Mouse (Mus musculus) urinary bladder, postnatal 4 days (tissue): ENCODE measurements at regions not wholly inside any gene's neighbourhood (a gene's known extent, or its start where the extent isn't known, plus 50 kb on each side); places are given as distances from the start of the nearest gene placed in this dataset.

Experiments
- DNase-seq, 2 experiments: peaks; one replicate each; pipeline ENCODE4 v3.0.0; 2021 to 2022; ENCODE audit warnings: low spot score in 2 of 2

DNA sequence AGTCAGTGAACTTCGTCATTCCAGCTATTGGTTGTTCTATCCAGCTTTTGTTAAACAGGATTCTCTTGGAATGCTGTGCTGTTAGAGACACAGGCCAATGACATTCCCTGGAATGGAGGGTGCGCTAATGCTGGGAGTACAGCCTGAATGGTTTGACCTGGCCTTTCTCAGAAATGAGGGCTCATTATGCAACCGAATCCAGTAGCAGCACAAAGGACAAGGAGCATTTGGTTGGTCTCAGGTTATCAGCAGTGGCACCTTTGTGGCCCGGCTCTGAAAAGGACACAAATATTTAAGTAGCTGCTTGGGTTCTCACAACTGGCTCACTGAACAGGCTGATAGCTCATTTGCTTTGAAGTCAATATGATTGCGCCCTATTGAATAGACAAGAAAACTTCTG is 1423.1 kb upstream of the A1bg start:
- DNase-seq = no peak

DNA sequence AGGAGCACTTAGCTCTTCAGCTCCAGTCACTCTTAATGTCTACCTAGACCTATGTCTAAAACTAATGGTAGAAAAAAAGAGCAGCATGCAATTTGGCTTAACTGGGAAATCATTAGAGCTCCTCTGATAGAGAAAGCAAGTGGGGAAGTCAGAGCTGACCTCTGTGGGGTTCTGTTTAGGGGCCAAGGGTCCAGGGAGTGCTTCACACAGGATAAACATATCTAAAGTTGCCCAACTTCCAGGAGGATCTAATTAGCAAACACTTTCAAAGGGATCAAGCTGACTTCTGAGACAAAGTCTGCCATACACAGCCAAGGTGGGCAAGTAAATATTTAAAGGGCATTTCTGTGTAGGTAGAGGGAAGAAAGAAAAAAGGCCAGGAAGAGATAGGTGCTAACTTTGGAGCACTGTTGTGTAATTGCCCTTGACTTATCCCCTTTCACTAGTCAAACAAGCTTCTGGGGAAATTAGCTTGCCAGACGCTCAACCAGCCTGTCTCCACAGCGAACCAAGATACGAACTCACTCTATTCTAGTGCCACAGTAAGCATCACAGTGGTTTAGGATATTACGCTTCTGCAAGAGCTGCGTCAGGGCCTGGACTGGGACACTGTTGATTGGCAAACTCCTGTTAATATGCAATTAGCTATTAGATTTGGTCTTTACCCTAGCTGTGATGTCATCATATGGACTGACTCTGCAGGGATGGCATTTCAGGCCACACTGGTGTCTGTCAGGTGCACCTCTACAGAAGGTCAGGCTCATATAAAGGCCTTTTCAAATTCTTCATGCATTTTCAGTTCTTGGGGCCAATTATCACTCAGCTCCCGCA is 1413.9 kb upstream of the A1bg start:
- DNase-seq = no peak

DNA sequence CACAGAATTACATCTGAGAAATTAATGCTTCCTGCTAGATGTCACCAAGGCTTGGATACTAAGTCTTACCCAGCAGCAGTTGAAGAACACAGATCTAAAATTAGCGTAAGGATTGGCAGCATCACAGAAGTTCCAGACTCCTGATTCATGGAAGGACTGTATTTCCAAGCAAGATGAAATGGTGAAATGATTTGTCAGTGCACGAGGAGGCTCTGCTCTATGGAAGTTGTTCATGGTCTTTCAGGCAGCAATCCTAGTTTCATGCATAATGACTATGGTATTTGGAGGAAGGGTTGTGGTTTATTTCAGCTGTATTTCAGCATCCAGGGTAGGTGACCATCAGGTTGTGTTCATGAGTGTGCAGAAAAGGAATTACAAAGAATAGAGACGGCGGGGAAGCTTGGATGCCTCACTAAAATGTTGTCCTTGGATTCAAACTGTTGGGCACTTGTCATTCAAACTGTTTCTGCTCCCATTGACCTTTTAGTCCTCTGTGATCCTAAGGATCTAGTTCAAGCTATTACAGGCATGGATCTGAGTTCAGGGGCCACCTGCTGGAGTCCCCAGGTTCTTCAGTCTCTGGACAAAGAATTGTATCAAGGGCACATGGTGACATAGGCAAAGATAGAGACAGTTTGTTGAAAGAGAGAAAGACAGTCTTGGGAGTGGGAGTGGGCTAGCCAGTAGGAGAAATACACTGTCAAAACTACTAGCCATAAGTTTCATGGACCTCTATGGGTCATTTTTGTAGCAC is 1411.6 kb upstream of the A1bg start:
- DNase-seq = no peak

DNA sequence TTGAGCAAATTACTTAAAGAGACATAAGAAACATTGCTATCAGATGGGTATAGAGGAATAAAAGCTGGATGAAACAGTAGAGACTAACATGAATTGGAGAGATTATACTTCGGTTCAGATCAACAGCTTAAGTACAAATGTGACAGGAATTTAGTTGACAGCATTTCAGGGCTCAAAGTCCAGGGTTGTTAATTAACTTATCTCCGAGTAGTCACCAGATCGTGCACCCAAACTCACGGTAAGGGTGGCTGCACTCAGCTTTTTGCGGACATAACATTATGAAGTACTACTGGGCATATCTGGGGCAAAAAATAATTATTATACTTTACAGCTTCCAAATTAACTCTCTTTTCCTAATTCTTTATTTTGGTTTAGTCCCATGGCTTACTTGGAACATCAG is 1409.3 kb upstream of the A1bg start:
- DNase-seq = no peak

DNA sequence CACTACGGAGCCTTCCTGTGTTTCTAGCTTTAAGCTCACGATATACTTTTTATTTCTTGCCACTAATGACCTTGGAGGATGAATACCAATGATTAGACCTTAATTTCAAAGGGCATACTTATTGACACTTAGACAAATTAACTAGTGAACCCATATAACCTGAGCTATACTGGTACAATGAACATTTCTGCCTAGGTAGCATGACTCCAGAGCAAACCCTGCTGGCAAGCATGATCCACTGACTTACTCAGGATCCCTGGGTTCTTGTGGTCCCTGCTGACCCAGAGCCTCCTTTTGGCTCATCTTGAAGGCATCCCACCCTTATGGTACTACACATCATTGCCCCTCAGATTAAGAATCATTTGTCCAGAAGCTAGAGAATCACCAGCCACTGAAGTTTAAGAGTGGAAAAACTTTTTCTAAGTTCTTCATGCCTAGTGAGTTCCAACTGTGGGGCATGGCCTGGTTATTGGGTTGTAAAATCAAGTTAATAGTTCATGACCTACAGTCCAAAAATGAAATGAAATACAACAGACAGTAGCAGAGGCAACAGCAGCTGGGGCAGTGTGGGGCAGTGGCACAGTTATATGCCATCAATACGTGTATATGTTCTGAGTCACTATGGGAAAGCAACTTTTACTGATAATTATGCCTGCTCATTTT is 1408.5 kb upstream of the A1bg start:
- DNase-seq = no peak

DNA sequence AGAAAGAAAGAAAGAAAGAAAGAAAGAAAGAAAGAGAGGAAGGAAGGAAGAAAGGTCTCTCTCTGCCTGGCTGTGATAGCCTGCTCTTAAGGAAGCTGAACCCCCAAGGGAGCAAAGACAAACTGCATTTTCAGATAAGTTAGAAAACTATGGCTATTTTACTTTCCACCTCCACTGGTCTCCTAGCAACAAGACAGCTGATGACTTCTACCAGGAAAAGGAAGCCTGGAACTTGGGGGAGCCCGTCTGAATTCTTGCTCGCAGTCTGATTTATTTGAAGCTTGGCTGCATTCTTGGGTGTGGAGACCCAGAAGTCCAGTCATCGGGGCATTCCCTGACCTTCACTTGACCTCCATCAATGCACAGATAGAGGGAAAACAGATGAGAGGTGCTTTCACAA is 1406.1 kb upstream of the A1bg start:
- DNase-seq = no peak

DNA sequence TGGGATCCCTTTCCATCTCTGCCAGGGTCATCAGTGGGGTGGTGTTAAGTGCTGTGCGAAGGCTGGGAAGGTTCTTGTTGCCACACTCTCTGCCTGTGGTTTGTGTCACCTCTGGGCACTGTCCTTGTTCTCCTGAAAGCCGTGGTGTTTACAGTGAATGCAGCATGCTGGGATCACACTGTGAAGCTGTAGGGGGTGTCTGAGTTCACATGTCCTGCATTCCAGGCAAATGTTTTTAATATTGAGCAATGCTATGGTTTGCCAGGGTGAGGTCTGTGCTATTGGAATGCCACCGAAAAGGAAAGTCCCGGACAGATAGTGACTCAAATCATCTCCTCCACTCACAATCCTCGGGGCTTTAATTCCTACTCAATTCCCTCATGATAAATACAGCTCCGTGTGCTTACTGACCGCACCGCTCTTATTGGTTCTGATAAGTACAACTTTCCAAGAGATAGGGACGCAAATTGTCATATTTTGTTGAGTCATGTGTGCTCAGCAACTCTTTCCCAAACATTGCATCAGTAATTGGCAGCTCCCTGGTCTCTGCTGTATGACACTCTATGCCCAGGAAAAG is 1405.6 kb upstream of the A1bg start:
- peak in 1 of 2 experiments; percentile 22 for DNase-seq

DNA sequence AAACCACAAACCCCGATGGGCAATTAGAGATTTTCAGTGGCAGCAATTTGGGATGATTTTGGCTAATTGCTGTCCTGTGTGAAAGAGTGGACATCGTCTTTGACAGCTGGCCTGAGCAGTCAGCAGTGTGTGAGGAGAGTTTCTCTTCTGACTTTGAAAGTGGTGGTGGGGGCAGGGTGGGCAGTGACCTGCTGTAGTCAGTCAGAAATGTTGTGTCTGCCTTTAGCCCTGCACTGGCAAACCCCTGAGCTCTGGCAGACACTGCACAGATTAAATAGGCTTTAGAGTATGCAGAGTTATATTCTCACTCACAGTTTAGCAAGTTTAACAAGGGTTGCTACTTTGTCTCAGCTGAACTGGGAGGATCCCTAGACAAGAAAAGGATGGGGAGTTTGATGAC is 1404.7 kb upstream of the A1bg start:
- no peak for DNase-seq

DNA sequence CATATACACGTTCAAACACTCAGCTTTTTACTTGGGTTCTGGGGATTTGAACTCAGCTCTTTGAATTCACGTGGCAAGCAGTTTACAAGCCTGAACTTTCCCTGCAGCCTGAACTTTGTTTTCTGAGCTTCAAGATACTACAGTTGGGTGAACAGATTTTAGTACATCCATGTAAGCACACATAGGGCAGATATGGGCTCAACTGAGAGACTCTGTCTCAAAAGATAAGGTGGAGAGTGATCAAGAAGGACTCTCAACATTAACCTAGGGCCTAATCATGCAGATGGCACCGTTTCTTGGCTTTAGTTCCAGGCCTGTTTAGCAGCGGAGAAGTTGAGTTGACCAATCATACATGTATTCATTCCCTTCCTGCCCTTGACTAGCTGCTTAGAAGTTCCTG is 1403.7 kb upstream of the A1bg start:
- DNase-seq = no peak

DNA sequence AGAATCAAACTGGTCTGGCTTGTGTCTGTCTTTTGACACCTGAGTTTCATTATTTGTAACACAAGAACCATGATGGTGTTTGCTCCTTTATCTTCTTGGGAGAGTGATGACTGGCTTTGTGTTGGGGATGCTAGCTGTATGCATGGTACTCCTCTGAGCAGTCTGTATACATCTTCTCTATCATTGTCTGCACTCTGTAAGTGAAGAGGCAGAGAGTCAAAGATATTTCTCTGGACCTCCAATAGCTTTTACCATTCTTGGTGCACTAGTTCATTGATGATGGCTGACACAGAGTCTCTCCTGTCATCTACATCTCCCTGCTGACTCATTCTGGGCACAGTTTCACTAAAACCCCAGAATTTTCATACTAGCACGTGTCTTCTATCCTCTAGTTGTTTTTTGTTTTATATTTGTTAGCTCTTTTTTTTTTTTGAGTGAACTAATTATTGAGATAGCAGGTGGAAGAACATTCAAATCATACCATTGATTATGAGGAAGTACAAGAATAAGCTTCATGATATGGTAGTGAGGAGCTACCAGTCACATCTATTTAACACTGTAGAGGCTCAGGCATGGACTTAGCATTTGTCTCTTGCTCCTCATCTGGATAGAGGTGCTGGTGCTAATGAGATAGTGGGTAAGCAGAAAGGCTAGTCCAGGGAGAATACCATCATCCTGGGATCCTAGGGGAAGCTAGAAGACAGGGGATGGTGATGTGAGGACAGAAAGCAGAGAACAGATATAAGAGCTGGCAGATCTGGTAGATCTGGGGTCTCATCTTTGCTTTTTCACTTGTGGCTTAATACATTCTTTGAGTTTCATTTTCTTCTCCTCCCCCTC is 1402.9 kb upstream of the A1bg start:
- DNase-seq = no peak

DNA sequence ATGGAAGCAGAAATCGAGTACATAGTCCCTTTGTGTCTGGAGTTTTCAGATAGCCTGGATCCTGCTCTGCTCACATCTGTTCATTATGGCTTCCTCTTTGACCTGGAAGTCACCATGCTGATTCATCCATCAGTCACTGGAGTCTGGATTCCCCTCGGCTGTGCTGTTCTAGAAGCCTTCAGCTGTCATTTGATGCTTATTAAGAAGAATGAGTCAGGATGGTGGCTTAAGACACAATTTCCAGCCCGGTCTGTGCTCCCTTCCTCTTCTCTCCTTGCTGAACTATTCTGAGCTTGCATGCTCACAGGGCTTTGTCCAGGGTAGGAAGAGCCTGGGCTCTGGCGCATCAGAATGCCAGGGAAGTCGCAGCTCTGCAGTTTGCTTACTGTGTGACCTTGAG is 1398.2 kb upstream of the A1bg start:
- DNase-seq = no peak

DNA sequence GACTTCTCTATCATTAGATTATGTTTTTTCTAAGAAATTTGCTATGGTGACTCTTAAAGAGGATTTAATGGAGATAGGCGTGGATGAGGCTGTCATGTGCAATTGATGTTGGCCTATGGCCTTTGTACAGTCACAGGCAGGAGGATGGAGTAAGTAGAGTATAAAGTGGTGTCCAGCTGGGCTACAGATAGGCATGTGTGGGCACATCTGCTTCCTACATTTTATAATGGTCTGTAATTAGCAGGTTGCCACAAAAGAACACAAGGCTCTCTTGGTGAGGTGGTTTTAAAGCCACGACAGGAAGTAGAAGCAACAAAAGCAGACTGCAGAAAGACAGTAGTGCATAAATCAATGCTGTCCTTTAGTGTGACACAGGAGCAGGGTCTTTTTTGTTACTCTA is 1391.6 kb upstream of the A1bg start:
- DNase-seq = no peak

DNA sequence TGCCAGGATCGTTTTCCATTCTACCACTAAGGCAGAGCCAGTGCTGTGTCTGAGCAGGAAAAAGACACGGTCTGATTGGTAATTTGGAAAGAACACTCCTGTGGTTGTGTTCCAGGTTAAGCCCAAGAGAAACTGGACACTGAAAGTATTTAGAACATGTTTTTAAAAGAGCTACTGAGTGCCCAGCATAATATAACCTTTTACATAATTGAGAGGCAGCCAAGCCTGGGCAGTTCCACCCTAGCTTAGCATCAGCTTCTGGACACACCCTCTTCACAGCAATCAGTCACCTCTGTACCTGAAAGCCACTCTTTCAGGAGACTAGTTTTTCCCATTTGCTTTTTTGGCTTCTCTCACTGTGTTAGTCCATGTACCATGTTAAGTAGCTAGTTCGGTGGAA is 1379.4 kb upstream of the A1bg start:
- DNase-seq = no peak

DNA sequence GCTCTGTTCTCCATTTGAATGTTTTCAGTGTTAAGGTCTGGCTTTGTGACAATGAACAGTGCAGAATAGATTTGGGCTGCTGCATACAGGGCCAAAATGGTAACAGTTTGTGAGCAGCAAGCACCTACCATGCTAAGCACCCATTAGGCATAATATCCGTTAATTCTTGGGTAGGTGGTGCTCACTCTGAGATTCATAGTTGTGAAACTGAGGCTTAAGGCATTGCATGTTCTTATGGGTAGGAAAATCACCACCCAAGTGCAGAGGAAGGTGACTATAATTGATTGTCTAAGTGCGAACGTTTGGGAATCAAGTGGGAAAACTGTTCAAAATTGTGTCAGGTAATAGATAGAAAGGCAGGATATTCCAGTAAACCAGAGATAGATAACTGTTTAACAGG is 1378.8 kb upstream of the A1bg start:
- DNase-seq = no peak

DNA sequence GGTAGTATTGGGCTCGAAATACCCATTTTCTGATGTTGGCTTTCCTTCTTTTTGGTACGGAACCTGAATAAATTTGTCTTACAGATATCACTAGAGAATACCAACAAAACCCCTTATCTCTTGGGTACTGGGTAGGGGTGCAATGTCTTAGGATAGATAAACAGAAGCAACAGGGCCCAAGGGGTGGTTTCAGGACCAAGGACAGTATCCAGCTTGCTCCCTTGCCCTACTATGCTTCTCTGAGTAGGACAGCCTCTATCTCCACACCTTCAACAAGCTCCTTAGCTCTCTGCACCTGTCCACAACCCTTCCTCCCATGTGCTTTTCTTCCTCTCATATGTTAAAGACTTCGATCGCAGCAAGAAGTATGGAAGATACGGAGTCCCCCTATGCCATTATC is 1374.3 kb upstream of the A1bg start:
- DNase-seq = no peak

DNA sequence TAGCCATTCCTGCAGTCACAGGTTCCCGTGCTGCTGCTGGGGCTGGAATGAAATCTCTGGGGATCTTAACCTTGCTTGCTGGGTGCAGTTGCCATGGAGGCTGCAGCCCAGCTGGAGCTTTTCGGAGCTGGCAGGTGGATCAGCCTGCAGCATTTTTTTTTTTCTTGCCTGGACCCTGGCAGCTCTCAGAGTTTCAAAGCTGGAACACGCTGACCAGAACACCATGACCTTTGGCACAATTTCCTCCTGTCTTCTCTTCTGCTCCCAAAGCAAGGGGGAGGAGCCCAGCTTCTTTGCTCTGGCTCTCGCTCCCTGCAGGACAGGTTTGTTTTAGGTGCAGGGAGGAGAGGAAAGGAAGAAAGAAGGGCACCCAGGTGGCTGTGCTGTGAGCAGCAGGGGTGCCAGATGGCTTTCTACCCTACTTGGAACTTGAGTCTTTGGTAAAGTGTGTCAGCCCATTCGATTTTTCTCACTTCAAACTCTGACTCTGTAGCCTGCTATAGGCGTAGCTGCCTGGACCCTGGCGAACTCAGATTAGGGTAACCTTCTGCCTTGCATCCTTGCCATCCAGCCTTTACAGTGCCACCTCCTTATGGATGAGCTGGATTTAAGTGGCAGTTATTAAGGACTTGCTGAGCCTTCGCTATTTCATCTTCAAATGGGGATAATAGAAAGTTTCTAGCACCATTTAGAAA is 1372.6 kb upstream of the A1bg start:
- DNase-seq = peak in 1 of 2 experiments; percentile 66

DNA sequence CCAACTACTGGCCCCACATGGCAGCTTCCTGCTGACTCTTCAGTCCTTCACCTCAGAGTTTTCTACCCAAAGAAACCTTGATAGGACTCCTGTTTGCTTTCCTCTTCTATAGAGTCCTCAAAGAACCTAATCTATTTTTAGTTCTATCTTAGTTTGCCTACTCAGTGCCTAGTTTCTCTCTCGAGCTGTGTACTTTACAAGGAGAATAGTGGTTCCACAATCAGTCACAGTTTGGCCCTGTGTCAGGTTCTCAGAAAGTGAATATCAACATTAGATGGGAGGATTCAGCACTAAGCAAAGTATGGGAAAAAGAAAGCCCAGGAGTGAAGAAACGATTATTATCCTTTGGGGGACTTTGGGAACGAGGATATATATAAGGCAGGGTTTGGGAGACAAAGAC is 1372.0 kb upstream of the A1bg start:
- DNase-seq = no peak

DNA sequence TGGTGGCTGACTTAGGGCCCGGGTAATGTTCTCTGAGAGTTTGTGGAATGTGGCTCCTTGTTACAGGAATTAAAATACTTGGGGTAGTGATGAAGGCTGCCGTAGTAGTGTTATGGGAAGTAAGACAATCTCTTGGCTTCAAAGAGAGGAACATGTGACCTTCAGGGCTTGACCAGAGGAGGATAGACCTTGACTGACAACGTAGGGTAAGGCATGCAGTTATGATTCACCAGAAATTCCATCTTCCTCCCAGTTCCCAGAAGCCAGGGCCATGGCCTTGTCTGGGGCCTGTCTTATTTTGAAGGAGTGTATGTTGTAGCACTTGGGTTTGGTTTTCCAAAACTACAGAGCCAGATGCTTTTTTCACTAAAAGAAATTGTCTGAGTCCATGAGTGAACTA is 1370.1 kb upstream of the A1bg start:
- DNase-seq = no peak

DNA sequence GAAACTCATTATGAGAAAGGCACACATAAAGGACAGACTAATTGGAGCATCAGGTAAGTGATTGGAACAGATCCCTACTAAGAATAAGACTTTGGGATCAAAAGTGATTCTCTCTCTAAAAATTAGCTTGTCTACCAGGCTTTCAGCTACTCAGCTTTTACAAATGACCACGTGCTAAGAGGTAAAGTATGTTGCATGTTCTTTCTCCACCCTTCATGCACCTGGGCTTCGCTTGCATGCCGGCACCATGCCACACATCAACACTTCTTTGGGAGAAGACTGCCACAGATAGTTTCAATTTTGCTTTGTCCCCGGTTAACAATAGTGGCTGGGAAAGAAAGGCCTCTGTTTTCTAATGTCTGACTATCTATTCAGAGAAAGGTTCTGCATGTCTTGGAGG is 1367.9 kb upstream of the A1bg start:
- DNase-seq = no peak

DNA sequence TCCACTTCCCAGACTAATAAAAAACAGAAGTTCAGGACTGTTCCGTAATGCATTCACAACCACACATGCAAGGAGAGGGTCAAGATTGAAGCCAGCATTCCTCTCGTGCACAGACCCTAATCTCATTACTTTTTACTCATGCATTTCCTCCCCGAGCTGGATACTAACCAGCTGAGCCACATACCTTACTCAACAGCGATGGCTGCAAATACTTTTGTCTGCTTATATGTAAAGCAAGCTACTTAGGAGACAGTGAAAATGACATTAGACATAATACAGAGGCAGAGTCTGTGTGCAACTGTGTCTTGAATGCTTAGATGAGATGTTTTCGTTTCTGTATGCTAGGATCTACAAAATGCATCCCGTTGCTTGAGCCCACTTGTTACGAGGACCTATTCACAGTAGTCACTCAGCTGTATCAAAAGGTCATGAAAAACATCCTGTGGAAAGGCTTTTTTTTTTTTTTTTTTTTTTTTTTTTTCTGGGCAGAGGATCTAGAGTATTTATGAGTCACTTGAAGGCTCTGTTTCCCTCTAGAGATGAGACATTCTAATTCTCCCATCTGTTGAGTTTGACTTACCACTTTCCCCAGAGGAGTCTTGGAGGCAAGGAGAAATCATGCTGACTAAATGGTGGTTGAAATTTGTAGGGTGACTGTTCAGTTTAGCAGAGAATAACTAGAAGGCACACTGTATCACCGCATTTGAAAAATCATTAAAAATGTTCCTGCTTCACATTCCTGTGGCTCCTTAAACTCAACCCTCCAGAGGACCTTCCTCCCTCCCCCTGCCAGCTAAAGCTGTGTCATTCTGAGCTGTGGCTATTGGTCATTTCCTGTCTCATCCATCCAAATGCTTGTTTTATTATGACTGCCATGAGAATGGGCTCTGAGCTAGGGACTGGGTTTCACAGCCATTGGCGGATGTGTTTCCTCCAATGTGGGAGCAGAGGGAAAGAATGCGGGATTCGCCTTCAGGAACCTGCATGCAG is 1364.1 kb upstream of the A1bg start:
- no peak for DNase-seq
